Mouse (Mus musculus): ENCODE data around the gene Stub1. TPM values are rescaled to one million over a fixed set of nuclear protein-coding genes. Genes with fewer than 3 reads are reported as not detected.
"Not testable (repeated sequence)": the region's sequence is repeated elsewhere in the genome, so short reads cannot be mapped to it uniquely, and the experiment has no call there.

Stub1 gene
- total RNA-seq (2021), result 100 to 1,000 TPM; 116 to 134 TPM
- long read RNA-seq, experiment 1, transcript Stub1-201 (7 exons, 1,803 nt), result major isoform, 208 of 263 reads
- long read RNA-seq, experiment 1, transcript Stub1-207 (7 exons, 1,341 nt), result minor isoform, 12 of 263 reads
- long read RNA-seq, experiment 1, partial matches to known transcripts, result 6 of 263 reads
- long read RNA-seq, experiment 1, other reads (novel, unspliced or antisense), result 31 of 263 reads
- long read RNA-seq, experiment 2, transcript Stub1-206 (6 exons, 1,408 nt), result minor isoform, 5 of 257 reads
- long read RNA-seq, experiment 2, transcript Stub1-207 (7 exons, 1,341 nt), result minor isoform, 8 of 257 reads
- long read RNA-seq, experiment 2, transcript Stub1-201 (7 exons, 1,803 nt), result major isoform, 193 of 257 reads
- long read RNA-seq, experiment 2, partial matches to known transcripts, result 21 of 257 reads
- long read RNA-seq, experiment 2, other reads (novel, unspliced or antisense), result 24 of 257 reads

DNA sequence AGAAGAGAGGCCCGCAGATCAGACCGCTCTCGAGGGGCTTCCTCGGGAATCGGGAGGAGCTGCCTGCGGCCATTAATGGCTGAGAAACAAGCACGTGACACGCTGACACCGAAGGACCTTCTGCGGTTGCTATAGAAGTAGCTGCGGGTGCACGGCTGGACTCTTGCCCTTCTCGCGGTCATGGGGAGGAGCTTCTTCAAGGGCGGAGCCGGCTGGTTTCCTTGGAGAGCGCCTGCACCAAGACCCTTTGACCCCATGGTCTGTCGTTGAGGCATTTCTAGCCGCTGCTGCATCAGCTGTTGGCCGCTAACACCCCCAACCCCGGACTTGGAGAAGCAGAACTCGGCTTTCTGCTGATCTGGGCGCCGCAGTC is at the start of gene Stub1:
Gene Stub1, minus strand, starts transcription at position 114 of the 373 bp plus-strand sequence.
- peak; percentile 82 to 91 for DNase-seq (ENCODE audit: low spot score in 2 of 2)

DNA sequence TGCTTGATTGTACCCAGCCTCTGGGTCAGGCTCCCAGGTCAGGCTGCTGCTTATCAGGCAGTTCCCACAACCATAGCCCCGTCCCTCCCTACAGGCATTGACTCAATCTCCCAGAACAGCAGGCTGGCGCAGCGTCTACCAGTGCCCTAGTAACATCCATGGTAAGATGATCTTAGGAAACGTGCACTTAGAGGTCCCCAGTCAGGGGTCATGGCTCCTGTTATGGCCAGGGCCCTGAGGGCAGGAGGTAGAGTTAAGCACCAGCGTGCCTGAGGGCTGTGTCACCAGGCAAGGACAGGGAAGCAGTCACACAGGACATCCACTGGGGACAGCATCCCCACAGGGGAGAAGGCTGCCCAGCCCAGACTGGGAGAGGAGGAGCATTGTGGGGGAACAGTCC is 49.1 kb upstream of the Stub1 start:
- no peak for DNase-seq (ENCODE audit: low spot score in 2 of 2)

DNA sequence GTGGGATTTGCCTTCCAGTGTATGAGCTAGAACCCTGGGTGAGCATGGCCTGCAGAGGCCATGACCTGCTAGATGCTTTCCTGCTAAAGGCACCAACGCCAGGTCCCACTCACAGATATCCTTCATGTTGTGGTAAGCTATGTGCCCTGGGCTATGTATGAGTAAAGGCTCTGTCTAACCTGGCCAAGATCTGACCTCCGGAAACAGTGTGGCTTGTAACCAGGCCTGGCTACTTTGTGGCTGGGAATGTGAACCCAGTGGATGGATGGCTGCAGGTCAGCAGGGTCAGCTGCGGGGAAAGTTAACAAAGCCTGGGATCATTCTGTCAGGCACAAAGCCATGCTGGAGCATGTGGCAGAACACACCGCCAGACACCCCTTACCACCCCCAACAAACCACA is 48.5 kb upstream of the Stub1 start:
- no peak for DNase-seq (ENCODE audit: low spot score in 2 of 2)

DNA sequence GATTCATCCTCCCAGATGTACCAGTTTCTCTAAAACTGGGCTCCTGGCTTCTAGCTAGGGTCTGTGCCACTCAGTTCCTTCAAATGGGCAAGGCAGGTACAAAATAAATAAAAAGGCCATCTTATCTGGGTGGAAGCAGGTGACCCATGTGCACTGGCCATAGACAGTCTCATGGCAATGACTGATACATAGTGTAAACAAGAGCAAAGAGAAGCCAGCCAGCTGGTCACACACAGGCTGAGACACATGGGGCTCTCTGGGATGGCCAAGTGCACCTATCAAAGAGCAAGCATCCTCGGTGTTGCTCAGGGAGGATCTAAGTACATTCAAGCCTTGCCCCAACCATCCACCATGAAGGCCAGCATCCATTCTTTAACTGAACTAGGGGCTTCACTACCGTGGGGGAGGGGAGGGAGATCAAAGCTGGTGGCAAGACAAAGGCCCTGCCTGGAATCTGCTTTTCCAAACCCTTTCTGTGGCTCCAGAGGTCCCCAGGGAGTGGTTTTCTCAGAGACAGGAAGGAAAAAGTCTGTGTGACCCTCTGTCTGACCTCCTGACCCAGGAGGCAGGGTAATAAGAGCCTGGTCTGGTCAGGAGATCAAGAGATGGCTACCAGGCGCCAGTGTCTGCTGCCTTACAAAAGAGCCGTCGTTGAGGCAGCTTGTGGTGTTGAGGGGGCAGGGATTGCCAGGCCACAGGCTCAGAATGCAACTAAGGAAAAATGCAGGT is 47.9 kb upstream of the Stub1 start:
- no peak for DNase-seq (ENCODE audit: low spot score in 2 of 2)

DNA sequence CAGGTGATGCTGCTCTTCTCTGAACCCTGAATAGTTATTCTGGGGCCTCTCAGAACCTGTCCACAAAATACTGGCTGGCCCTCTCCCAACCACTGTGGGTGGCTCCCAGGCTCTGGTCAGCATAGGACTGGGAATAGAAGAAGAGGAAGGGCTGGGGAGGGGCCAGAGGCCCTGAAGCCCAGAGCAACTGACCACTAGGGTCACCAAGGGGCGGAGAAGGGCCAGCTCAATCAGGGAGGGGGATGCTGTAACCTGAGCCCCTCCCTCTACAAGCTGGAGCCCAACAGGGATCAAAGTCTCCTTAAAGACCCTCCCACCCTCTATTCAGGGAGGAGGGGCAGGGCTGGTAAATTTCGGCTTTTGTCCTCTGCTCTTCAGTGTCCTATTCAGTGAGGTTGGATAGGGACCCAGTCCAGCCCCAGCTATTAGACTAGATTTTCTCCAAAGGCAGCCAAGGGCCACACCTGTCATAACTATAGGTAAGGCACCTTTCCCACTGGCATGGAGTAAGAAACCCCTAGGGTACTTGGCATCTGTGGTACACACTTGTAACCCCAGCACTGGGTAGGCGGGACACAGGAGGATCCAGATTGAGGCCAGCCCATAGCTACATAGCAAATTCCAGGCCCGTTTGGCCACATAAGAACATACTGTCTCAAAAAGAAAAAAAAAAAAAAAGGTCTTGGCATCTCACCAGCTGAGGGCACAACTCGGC is 47.1 kb upstream of the Stub1 start, which contains the start of gene Wfikkn1:
Gene Wfikkn1, minus strand, starts transcription at position 663 of the 715 bp plus-strand sequence.
- DNase-seq (ENCODE audit: low spot score in 2 of 2), result no peak

DNA sequence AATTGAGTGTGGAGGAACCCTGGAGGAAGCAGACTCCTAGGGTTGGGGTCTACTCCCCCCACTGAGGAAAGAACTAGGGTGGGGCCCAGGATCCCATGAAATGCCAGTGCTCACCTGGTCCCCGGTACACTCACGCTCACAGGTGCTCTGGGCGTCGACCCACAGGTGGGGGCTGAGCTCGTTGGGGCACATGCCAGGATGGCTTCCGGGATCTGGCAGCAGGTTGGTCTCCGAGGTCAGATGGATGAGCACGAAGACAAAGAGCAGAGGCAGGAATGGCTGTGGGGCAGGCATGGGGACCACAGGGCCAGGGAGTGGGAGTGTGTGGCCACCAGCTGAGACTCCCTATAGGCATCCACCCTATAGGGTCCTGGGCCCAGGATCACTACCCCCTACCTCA is 46.5 kb upstream of the Stub1 start:
- DNase-seq (ENCODE audit: low spot score in 2 of 2), result no peak

DNA sequence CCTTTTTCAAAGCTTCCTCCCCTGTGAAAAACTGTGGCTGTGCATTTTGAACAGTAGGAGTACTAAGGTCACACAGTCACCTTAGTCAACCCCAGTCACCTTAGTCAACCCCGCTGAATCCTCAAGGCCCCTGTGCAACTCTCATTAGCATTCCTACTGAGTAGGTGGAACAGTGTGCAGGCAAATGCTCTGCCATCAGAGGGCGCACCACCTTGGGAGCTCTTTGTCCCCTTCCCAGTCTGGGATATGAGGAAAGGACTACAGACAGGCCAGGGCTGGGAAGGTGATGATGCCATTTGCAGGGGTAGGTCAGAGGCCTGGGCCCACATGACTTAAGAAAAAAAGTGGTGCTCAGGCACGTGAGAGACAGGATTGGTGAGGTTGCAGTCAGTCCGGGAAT is 46.1 kb upstream of the Stub1 start:
- DNase-seq (ENCODE audit: low spot score in 2 of 2), result no peak

DNA sequence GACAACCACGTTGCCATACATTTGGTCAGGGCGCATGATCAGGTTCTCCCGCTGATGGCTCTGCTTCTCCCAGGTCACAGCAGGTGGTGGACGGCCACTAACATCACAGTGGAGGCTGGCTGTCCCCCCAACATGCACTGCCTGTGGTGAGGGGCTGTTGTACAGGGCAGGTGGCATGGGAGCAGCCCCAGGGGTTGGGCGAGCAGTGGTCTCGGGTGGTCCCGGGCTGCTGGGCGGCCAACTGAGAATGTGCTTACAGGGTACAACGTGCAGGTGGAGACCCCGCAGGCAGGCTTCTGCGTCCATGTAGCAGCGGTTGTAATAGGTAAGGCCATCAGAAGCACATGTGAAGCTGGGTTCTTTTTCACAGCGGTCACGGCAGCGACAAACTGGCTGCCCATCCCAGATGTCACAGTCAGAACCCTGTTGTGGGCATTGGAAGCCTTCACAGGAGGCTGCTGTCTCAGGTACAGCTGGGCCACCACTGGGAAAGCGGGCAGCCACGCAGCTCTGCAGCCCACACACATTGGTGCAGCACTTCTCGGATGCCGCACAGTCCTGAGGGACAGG is 45.5 kb upstream of the Stub1 start:
- DNase-seq (ENCODE audit: low spot score in 2 of 2), result no peak

DNA sequence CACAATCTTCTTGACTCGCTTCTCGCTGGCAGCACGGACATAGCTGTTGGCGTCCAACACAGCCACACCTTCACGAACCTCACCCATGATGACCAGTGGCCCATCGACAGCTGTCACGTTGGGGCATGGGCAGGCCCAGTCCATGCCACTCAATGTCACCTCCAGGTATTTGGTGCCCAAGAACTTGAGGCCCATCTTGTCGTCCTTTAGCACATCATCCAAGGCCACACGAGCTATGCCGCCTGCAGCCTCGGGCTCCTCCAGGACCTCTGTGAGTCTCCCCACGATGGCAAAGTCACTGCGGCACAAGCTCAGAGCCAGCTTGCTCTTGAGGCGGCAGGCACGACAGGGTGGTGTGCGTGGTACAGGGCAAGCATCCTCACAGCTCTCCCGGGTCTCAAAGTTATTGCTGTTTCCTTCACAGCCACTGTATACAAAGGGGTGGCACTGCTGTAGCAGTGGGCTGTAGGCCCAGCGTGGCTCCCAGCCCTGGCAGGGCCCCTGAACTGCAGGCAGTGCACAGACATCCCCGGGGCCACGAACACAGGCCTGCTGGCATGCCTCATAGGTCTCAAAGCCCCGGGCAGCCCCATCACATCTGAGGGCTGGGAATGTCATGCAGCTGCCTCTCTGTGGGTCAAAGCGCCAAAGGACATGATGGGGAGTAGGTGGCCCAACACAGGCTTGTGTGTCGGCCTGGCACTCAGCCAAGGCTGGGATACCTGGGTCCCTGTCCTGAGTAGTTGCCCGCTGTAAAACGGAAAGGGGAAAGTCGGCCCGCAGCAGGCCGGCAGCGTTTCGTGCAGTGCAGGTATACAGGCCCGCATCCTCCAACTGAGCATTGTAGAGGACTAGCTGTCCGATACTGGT is 44.8 kb upstream of the Stub1 start:
- DNase-seq (ENCODE audit: low spot score in 2 of 2), result no peak

DNA sequence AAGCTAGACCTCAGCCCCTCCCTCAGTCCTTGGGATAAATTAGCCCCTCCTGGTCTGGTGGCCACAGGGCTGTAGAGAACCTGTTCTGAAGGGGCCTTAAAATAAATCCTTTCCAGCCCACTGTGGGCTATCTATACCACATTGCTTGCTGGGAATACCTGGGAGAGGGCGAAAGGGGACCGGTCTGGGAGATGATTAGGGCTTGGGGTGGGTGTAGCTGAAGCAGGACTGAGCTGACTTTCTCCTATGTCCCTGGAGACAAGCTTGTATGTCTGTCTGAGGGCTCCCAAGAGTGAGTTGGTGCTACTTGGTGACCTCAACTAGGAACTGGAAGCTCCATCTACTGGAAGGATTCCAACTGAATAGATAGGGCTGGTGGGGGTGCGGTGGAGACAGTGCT is 43.8 kb upstream of the Stub1 start:
- no peak for DNase-seq (ENCODE audit: low spot score in 2 of 2)

DNA sequence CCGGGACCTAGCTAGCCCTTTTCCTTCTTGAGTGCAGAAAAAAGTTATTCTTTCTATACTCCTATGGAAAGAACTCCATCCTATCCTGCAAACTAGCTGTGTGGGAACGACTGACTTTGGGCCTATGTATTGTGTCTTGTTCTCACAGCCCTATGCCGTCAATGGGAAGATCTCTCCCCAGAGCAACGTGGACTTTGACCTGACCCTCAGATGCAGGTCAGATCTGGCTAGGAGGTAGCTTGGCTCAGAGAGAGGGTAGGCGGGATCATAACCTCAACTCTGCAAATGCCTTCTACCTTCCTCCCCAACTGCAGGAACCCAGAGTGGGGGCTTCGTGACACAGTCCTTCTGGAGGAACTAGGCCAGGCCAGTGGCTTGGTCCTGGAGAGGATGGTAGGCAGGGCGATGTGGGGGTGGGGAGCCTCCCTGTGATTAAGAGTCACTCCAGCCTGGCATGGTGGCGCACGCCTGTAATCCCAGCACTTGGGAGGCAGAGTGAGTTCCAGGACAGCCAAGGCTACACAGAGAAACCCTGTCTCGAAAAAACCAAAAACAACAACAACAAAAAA is 43.2 kb upstream of the Stub1 start:
- DNase-seq (ENCODE audit: low spot score in 2 of 2), result no peak

DNA sequence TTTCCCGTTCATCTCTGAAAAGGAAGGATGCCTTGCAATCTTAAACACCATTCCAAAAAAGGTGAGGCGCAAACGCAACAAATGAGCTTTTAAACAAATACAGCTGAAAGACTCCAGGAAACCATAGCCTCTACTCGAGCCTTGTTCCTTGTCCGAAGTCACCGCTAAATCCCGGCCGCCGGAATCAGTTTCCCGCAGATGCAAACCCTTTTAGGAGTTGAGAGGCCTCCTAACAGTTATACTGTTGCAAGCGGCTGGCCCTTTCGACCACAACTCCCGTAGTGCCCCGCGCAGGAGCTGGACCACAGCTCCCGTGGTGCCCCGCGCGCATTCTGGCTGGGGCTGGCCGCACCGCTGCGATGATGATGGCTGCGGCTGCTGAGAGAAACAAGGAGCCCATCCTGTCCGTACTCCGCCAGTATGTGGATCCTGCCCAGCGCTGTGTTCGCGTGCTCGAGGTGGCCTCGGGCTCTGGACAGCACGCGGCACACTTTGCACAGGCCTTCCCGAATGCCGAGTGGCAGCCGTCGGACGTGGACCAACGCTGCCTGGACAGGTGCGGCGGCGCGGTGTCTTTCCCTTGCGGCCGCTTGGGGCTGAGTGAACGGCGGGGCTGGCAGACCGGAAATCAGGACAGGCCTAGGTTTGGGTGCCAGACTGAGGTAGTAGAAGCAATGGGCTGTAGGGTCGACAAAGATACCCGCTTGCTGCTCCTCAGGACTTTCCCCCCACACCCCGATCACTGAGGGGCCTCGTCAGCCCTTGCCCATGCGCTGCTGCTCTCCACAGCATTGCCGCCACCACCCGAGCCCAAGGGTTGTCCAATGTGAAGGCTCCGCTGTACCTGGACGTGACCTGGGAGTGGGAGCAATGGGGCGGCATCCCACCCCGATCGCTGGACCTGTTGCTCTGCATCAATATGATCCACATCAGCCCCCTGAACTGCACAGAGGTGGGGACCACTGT is 42.2 kb upstream of the Stub1 start:
- peak; percentile 79 to 89 for DNase-seq (ENCODE audit: low spot score in 2 of 2)

DNA sequence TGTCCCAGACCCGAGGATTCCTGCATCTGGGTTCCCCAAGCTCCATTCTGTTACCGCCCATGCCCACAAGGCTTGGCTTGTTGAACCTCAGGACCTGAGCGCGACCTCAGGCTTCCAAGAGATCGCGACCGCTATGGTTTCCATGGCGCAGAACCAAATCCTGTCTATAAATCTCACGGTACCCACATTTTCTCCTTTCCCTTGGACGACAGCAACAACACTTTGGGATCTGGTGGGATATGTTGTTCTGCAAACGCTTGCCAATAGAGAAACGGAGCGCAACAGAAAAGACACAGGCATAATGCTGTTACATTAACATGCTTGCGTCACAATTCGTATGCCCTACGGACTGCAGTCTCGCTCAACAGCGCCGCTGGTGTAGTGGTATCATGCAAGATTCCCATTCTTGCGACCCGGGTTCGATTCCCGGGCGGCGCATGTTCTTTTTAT is 41.5 kb upstream of the Stub1 start, which contains the start of gene Mettl26:
Gene Mettl26, plus strand, starts transcription at position 354 of the 450 bp plus-strand sequence.
- DNase-seq (ENCODE audit: low spot score in 2 of 2), result peak; percentile 78 to 87

DNA sequence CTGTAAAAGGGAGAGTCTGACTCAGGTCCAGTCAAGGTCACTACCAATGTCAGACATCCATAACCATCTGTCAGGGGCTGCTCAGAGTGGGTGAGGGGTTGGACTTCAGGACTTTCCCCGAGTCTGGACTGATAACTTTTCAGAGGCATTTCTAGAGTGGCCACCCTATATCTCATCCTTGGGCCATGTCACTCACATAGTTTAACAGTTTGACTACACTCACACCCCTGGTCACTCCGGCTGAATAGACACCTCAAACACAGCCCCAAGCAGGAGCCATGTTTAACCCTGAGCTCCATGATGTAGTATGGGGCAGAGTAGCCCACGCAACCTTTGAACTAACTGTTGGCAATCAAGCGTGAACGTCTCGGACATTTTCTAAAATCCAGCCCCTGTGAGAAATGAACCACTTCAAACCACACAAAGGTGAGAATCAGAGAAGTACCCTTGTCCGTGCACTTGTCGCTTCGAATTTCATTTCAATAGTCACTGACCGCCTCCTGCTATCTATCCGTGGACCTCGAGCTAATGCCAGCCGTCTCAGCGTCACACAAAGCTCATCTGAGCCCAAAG is 41.0 kb upstream of the Stub1 start:
- DNase-seq (ENCODE audit: low spot score in 2 of 2), result peak in 1 of 2 experiments; percentile 7

DNA sequence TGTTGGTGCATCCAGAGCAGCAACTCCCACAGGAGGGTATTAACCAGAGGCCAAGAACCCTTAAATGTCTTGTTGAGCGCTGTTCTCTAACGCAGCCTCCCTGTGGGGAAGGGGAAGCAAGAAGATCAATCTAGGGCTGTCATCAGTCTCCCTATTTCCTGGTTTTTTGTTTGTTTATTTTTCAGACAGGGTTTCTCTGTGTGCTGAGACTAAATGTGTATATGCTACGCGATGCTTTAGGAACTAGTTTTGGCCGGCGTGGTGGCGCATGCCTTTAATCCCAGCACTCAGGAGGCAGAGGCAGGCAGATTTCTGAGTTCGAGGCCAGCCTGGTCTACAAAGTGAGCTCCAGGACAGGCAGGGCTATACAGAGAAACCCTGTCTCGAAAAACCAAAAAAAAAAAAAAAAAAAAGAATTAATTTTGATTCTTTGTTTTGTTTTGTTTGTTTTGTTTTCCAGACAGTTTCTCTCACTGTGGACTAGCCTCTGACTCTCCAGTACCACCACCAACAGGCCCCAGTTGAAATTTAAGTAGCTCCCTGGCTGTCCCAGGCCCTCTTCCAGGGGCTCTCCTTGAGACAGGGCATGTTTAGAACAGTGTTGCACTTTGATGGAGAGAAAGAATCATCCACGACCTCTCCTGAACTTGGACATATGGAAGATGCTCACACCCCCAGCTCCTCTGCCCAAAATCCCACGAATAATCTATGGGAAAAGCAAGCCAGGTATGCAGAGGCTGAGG is 40.4 kb upstream of the Stub1 start:
- no peak for DNase-seq (ENCODE audit: low spot score in 2 of 2)

DNA sequence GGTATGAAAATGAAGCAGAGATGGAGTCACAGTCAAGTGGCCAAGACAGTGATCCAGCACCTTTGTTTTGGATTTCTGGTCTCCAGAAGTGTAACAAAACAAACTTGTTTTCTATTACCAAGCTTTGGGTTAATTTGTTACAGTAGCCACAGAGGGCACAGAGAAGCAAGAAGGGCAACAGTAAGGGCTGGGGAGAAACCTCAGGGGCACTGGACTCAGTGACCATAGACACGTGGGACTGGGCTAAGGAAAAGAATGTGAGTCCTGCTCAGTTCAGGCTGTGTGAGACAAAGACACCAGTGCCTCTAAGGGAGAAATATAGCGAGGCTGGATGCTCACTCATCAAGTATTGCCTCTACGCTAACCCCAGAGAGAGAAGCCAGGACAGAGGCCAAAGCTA is 39.5 kb upstream of the Stub1 start:
- no peak for DNase-seq (ENCODE audit: low spot score in 2 of 2)

DNA sequence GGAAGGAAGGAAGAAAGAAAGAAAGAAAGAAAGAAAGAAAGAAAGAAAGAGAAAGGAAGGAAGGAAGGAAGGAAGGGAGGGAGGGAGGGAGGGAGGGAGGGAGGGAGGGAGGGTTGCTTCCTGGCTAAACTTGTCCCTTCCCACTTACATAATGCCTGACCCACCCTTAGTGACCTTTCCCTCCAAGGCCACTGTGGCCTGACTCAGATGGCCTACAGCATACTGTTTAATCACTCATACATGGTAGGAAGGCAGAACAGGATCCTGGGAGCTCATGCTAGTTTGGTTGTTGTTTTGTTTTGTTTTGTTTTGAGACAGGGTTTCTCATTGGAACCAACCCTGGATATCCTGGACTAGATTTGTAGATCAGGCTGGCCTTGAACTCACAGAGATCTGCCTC is 38.4 kb upstream of the Stub1 start:
- not testable (repeated sequence) for DNase-seq (ENCODE audit: low spot score in 2 of 2)

DNA sequence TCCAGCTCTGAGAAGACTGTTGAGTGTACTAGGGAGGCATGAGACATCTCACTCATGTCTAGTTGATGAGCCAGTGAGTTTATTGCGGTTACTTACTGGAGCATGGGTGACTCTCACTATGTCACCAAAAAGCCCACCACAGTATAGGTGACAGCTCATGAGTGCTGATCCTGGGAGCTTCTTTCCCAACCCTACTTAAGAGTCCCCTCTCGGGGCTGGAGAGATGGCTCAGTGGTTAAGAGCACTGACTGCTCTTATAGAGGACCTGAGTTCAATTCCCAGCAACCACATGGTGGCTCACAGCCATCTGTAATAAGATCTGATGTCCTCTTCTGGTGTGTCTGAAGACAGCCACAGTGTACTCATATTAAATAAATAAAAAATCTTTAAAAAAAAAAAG is 36.8 kb upstream of the Stub1 start:
- no peak for DNase-seq (ENCODE audit: low spot score in 2 of 2)
